Mouse (Mus musculus) C2C12 (cell line): ENCODE data around the gene Chsy1. TPM values are rescaled to one million over a fixed set of nuclear protein-coding genes. Genes with fewer than 3 reads are reported as not detected.

Experiments used
- H3K27me3 ChIP-seq: one replicate; pipeline ENCODE4 v1.6.1; 2011; ENCODE audit not compliant: control insufficient read depth, insufficient read depth, insufficient read length
- H3K36me3 ChIP-seq: one replicate; pipeline ENCODE4 v1.6.1; 2011; ENCODE audit not compliant: control insufficient read depth, insufficient read depth
- H3K4me3 ChIP-seq: one replicate; pipeline ENCODE4 v1.5.1; 2011; ENCODE audit warnings: mild to moderate bottlenecking, control low read depth; ENCODE audit not compliant: poor library complexity, insufficient read depth, severe bottlenecking
- H3K79me2 ChIP-seq: one replicate; pipeline ENCODE4 v1.6.1; 2011; ENCODE audit not compliant: control insufficient read depth, insufficient read depth
- H3K79me3 ChIP-seq: one replicate; pipeline ENCODE4 v1.6.1; 2011; ENCODE audit warnings: low read depth, control low read depth
- H3ac ChIP-seq: one replicate; pipeline ENCODE3; 2011; ENCODE audit warnings: low read depth; ENCODE audit not compliant: control insufficient read depth, insufficient read length
- CEBPB ChIP-seq: IDR thresholded peaks from one replicate; pipeline ENCODE4 v1.6.1; 2011; ENCODE audit warnings: low read depth, mild to moderate bottlenecking, control low read depth, moderate library complexity
- CTCF ChIP-seq: IDR thresholded peaks from one replicate; pipeline ENCODE4 v1.5.1; 2011; ENCODE audit not compliant: control insufficient read depth, insufficient read depth, insufficient read length
- FOSL1 ChIP-seq: IDR thresholded peaks from one replicate; pipeline ENCODE4 v1.8.0; 2011; ENCODE audit warnings: mild to moderate bottlenecking, low read length; ENCODE audit not compliant: poor library complexity, insufficient read depth, severe bottlenecking
- MAX ChIP-seq: IDR thresholded peaks from one replicate; pipeline ENCODE4 v1.6.1; 2011; ENCODE audit warnings: mild to moderate bottlenecking, control low read depth
- MYOD1 ChIP-seq: IDR thresholded peaks from one replicate; pipeline ENCODE4 v1.6.1; 2011; ENCODE audit warnings: low read depth; ENCODE audit not compliant: control insufficient read depth, insufficient read length
- MYOG ChIP-seq: IDR thresholded peaks from one replicate; pipeline ENCODE4 v1.6.1; 2011; ENCODE audit not compliant: control insufficient read depth, insufficient read length; ENCODE audit errors: extremely low read depth
- USF1 ChIP-seq: IDR thresholded peaks from one replicate; pipeline ENCODE4 v1.6.1; 2011; ENCODE audit warnings: low read depth, mild to moderate bottlenecking, control low read depth, moderate library complexity
- polyA plus RNA-seq: library from polyadenylated mRNA; unstranded; fragments of >200 nt; fragmentation: generic; extraction: Trizol; gene quantifications from one replicate; pipeline ENCODE4 v1.2.1, GENCODE M21; 2012; ENCODE audit warnings: missing spikeins

Gene Chsy1
- polyA plus RNA-seq, 1 experiment, result 25.5 TPM

- Histone ChIP-seq H3K36me3 (no peaks in the 10 kb centered on the region), H3K4me3 (no peak overlapping the region), H3ac (no peak overlapping the region), H3K27me3 (no peaks in the 10 kb centered on the region), H3K79me2 (no peaks in the 10 kb centered on the region), H3K79me3 (no peaks in the 10 kb centered on the region)
- TF ChIP-seq FOSL1, result no peak
- peak; percentile 5 for TF ChIP-seq MYOD1
Observed at GRCm38 (mm10) chr7:66194511-66194910, 85.2 kb downstream of the Chsy1 start.

- Histone ChIP-seq H3K4me3 (no peak overlapping the region), H3K79me3 (no peaks in the 10 kb centered on the region), H3ac (no peak overlapping the region), H3K36me3 (no peaks in the 10 kb centered on the region), H3K79me2 (no peaks in the 10 kb centered on the region), H3K27me3 (no peaks in the 10 kb centered on the region)
- TF ChIP-seq MYOD1 (no peak), MYOG (no peak), USF1 (no peak), FOSL1 (no peak), MAX (no peak), CTCF (no peak), CEBPB (no peak)
Observed at GRCm38 (mm10) chr7:66195881-66196280, 86.6 kb downstream of the Chsy1 start.

GRCm38 (mm10) chr7:66196609-66197445, 87.5 kb downstream of the Chsy1 start:
- Histone ChIP-seq H3ac (no peak overlapping the region), H3K4me3 (no peak overlapping the region), H3K27me3 (no peaks in the 10 kb centered on the region), H3K36me3 (no peaks in the 10 kb centered on the region), H3K79me2 (no peaks in the 10 kb centered on the region), H3K79me3 (no peaks in the 10 kb centered on the region)
- no peak for TF ChIP-seq CTCF

- no peaks in the 10 kb centered on the region for H3K27me3 ChIP-seq
- no peak overlapping the region for H3ac ChIP-seq
- TF ChIP-seq MAX (no peak), MYOD1 (no peak), MYOG (no peak), USF1 (no peak), CTCF (no peak), CEBPB (no peak), FOSL1 (no peak)
- H3K4me3 ChIP-seq, result no peak overlapping the region
- no peaks in the 10 kb centered on the region for H3K79me3 ChIP-seq
- no peaks in the 10 kb centered on the region for H3K36me3 ChIP-seq
- no peaks in the 10 kb centered on the region for H3K79me2 ChIP-seq
Observed at GRCm38 (mm10) chr7:66198416-66198815, 89.1 kb downstream of the Chsy1 start.

- no peaks in the 10 kb centered on the region for H3K27me3 ChIP-seq
- TF ChIP-seq MYOD1 (peak; percentile 44), CTCF (no peak)
- H3K79me2 ChIP-seq, result no peaks in the 10 kb centered on the region
- H3ac ChIP-seq, result no peak overlapping the region
- H3K36me3 ChIP-seq, result no peaks in the 10 kb centered on the region
- no peaks in the 10 kb centered on the region for H3K79me3 ChIP-seq
- no peak overlapping the region for H3K4me3 ChIP-seq
Observed at GRCm38 (mm10) chr7:66199391-66199831, 90.1 kb downstream of the Chsy1 start.

- H3ac ChIP-seq, result no peak overlapping the region
- no peaks in the 10 kb centered on the region for H3K27me3 ChIP-seq
- no peaks in the 10 kb centered on the region for H3K79me2 ChIP-seq
- TF ChIP-seq MAX (no peak), CTCF (no peak)
- H3K4me3 ChIP-seq, result no peak overlapping the region
- H3K79me3 ChIP-seq, result no peaks in the 10 kb centered on the region
- no peaks in the 10 kb centered on the region for H3K36me3 ChIP-seq
Observed at GRCm38 (mm10) chr7:66200383-66200782, 91.1 kb downstream of the Chsy1 start.
